Mouse (Mus musculus) erythroblast, embryonic 14.5 days (primary cell): Measurements from ENCODE around the gene Ctdnep1.

Experiments used
- GATA1 ChIP-seq: IDR thresholded peaks from 2 replicates; pipeline ENCODE4 v1.6.1; 2012; ENCODE audit warnings: low read length, inconsistent platforms, mixed read lengths
- TAL1 ChIP-seq: IDR thresholded peaks from 3 replicates; pipeline ENCODE4 v1.6.1; 2012; ENCODE audit warnings: low read length, inconsistent platforms, mixed read lengths

DNA sequence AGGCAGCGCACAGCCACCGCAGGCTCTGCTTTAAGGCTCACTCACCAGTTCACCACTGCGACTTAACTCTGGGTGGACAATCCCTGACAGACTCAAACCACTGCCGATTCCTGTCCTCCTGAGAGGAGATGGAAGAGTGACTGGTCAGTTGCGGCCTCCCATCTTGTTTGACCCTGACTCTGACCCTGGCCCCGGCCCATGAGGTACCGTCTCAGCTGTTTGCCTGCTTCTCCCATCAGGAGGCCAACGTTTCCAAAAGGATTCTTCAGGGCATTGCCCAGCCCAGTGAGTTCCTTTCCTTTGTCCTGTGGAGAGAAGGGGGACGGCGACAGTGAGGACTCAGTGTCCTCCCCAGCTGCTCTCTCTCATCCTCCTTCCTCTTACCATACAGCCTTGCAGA lies 30.0 kb downstream of the Ctdnep1 start:
- TF ChIP-seq GATA1 (no peak), TAL1 (no peak)
